Mouse (Mus musculus): ENCODE measurements around the gene Trim21. TPM values are rescaled to one million over a fixed set of nuclear protein-coding genes. Genes with fewer than 3 reads are reported as not detected.

The Trim21 gene
- total and polyA plus RNA-seq, 2 experiments from 2014 or later = 0.54 to 1.4 TPM

DNA sequence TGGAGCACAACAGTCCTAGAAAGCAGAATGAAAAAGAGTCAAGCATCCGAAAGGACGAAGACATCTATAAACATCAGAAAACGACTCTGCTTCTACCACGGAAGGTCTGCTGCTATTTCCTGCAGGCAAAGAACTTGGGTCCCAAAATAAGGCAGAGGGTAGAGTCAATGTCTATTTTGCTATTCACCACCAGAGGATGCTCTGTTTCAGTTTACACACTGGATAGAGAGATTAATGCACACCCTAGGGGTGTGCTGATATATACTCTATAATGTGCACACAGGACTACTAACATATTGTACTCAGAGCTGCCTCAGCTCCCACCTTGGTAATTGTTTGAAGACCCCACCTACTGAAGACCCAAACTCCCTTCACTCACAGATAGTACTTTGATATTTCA, 933 bp upstream of the Trim21 start:
- no peak for TF ChIP-seq CTCF (IDR thresholded peaks at IDR 0.05; ENCODE audit: low read depth)
- Histone ChIP-seq H3K27ac (no peak overlapping the region), H3K9ac (replicated peaks; ENCODE audit: low read length) (no peak overlapping the region), H3K36me3 (ENCODE audit: insufficient read depth, low read length) (no peaks in the 10 kb centered on the region), H3K9me3 (ENCODE audit: low read length) (no peaks in the 10 kb centered on the region), H3K27me3 (ENCODE audit: insufficient read depth, low read length) (no peaks in the 10 kb centered on the region), H3K4me3 (ENCODE audit: low read length) (no peak overlapping the region), H3K4me1 (ENCODE audit: insufficient read depth, low read length) (no peaks in the 10 kb centered on the region), H3K4me2 (ENCODE audit: low read depth, low read length) (no peak overlapping the region)
- DNase-seq (ENCODE audit: low spot score) (no peak), ATAC-seq (no peak)
- WGBS = 94% methylated on average over 4 of the region's 4 CpGs

DNA sequence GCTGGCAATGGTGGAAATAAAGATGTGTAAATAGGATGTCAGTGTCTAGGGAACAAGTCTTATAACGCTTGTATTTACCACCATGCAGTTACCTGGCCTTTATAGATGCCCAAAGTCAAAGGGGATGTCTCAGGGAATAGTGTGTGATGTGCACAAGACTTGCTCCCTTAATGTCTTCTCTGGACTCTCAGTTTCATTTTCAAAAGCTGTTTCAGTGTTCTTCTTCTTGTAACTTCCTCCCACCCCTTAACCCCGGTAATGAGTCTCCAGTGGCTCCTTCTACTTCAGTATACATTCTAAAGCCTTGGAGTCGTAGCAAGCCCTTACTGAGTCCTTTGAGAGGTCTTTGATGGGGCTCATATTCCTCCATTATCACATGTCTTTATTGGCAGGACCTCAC, 12.0 kb downstream of the Trim21 start:
- Histone ChIP-seq H3K9me3 (ENCODE audit: low read length) (no peaks in the 10 kb centered on the region), H3K27me3 (ENCODE audit: insufficient read depth, low read length) (no peaks in the 10 kb centered on the region), H3K36me3 (ENCODE audit: insufficient read depth, low read length) (no peaks in the 10 kb centered on the region), H3K4me3 (ENCODE audit: low read length) (no peak overlapping the region), H3K9ac (replicated peaks; ENCODE audit: low read length) (no peak overlapping the region), H3K4me2 (ENCODE audit: low read depth, low read length) (no peak overlapping the region), H3K27ac (no peak overlapping the region), H3K4me1 (ENCODE audit: insufficient read depth, low read length) (no peaks in the 10 kb centered on the region)
- DNase-seq (ENCODE audit: low spot score) (no peak), ATAC-seq (no peak)
- no peak for TF ChIP-seq CTCF (IDR thresholded peaks at IDR 0.05; ENCODE audit: low read depth)
- WGBS = 85% methylated on average over 3 of the region's 3 CpGs

DNA sequence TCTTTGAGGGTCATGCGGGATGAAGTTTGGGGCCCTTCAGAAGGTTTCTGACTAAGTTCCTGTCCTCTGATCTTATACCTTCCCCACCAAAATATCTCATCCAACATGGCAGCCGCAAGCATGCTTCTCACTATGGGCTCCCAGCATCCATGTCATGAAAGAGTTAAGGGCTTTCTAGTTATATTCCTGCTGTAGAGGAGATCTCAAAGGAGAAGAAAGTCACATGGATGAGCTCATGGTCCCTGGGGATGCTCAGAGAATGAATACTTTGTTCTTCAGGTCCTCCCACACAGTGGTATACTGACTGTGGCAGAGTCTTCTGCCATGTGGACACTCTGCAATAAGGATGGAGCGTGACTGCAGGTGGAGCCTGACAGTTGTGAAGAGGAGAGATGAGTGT, 15.7 kb downstream of the Trim21 start, which contains the start of gene Olfr549:
Gene Olfr549, plus strand, starts transcription at position 301 of the 400 bp plus-strand sequence.
- Histone ChIP-seq H3K9ac (replicated peaks; ENCODE audit: low read length) (no peak within 1 kb of the TSS), H3K27ac (no peak within 1 kb of the TSS), H3K9me3 (ENCODE audit: low read length) (no peaks in the 10 kb centered on the region), H3K36me3 (ENCODE audit: insufficient read depth, low read length) (no peaks in the 10 kb centered on the region), H3K4me1 (ENCODE audit: insufficient read depth, low read length) (no peaks in the 10 kb centered on the region), H3K4me3 (ENCODE audit: low read length) (no peak within 1 kb of the TSS), H3K4me2 (ENCODE audit: low read depth, low read length) (no peak within 1 kb of the TSS), H3K27me3 (ENCODE audit: insufficient read depth, low read length) (no peaks in the 10 kb centered on the region)
- WGBS = 81% methylated on average over 3 of the region's 3 CpGs
- no peak for ATAC-seq
- no peak for DNase-seq (ENCODE audit: low spot score)
- no peak for TF ChIP-seq CTCF (IDR thresholded peaks at IDR 0.05; ENCODE audit: low read depth)

DNA sequence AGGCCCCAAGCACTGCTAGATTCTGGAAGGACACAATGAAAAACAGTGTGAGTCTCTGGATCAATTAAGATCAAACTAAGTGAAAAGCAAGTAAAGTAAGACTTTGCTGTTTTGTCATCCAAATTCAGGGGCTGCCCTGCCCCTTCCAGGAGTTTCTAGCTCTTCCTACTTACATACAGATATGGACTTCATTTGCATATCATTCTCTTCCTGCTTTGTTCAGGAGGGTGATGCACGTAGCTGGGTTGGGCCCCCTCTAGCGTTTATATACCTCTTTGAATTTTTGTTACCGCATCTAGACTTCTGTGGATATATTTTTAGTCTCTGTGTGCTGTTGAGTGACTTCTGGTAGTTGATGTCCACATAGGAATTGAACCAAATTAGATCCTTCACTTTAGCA, 24.0 kb downstream of the Trim21 start:
- WGBS = 62% methylated on average over 3 of the region's 3 CpGs
- H3K36me3 ChIP-seq (ENCODE audit: insufficient read depth, low read length) = no peaks in the 10 kb centered on the region
- H3K27ac ChIP-seq = no peak overlapping the region
- DNase-seq (ENCODE audit: low spot score) (no peak), ATAC-seq (no peak)
- no peaks in the 10 kb centered on the region for H3K27me3 ChIP-seq (ENCODE audit: insufficient read depth, low read length)
- no peaks in the 10 kb centered on the region for H3K9me3 ChIP-seq (ENCODE audit: low read length)
- TF ChIP-seq CTCF (IDR thresholded peaks at IDR 0.05; ENCODE audit: low read depth) = no peak
- H3K4me3 ChIP-seq (ENCODE audit: low read length) = no peak overlapping the region
- no peak overlapping the region for H3K9ac ChIP-seq (replicated peaks; ENCODE audit: low read length)
- H3K4me1 ChIP-seq (ENCODE audit: insufficient read depth, low read length) = no peaks in the 10 kb centered on the region
- H3K4me2 ChIP-seq (ENCODE audit: low read depth, low read length) = no peak overlapping the region

DNA sequence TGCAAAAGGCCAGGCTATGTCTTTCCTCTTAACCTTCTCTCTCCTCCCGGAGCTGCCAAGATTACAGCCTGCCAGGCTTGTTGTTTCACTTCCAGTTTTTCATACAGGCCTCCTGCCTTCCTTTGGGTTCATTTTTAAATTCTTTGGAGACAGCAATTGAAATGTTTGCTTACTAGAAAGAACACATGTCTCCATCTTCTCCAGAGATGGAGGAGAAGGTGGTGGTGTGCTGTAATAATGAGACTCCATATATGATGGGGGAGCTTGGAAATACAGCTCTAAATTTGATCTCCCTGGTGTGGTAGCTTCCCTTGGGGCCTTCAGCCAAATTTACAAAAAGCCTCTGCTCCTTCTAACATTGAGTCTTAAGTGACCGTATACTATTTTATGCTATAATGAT, 24.7 kb downstream of the Trim21 start, which contains the start of gene Olfr548-ps1:
Gene Olfr548-ps1, plus strand, starts transcription at position 301 of the 400 bp plus-strand sequence.
- Histone ChIP-seq H3K27ac (no peak within 1 kb of the TSS), H3K9me3 (ENCODE audit: low read length) (no peaks in the 10 kb centered on the region), H3K27me3 (ENCODE audit: insufficient read depth, low read length) (no peaks in the 10 kb centered on the region), H3K4me3 (ENCODE audit: low read length) (no peak within 1 kb of the TSS), H3K4me2 (ENCODE audit: low read depth, low read length) (no peak within 1 kb of the TSS), H3K4me1 (ENCODE audit: insufficient read depth, low read length) (no peaks in the 10 kb centered on the region), H3K9ac (replicated peaks; ENCODE audit: low read length) (no peak within 1 kb of the TSS), H3K36me3 (ENCODE audit: insufficient read depth, low read length) (no peaks in the 10 kb centered on the region)
- WGBS = 88% methylated on average over 2 of the region's 2 CpGs
- DNase-seq (ENCODE audit: low spot score) (no peak), ATAC-seq (no peak)
- no peak for TF ChIP-seq CTCF (IDR thresholded peaks at IDR 0.05; ENCODE audit: low read depth)

DNA sequence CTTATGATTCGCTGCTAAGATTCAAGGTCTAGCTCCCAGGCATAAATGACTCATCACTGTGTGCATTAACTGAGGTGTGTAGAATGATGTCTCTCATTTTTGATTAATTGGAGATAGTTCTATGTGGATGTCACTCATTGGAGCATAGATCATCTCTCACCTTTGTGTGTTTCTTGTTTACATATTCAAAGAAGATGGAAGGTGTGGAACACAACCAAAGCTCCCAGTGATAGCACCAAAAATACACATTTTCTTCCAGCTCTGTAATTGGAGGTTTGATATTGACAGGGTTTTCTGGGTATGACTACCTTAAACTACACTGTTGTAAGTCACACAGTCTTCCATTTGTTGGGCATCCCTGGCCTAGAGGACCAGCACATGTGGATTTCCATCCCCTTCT, 30.8 kb downstream of the Trim21 start, which contains the start of gene Olfr547:
Gene Olfr547, plus strand, starts transcription at position 301 of the 400 bp plus-strand sequence.
- no peaks in the 10 kb centered on the region for H3K9me3 ChIP-seq (ENCODE audit: low read length)
- 81% methylated on average over 1 of the region's 1 CpGs for WGBS
- no peak within 1 kb of the TSS for H3K9ac ChIP-seq (replicated peaks; ENCODE audit: low read length)
- no peak for TF ChIP-seq CTCF (IDR thresholded peaks at IDR 0.05; ENCODE audit: low read depth)
- no peak within 1 kb of the TSS for H3K4me2 ChIP-seq (ENCODE audit: low read depth, low read length)
- no peaks in the 10 kb centered on the region for H3K27me3 ChIP-seq (ENCODE audit: insufficient read depth, low read length)
- no peaks in the 10 kb centered on the region for H3K4me1 ChIP-seq (ENCODE audit: insufficient read depth, low read length)
- no peak within 1 kb of the TSS for H3K27ac ChIP-seq
- no peak within 1 kb of the TSS for H3K4me3 ChIP-seq (ENCODE audit: low read length)
- no peak for DNase-seq (ENCODE audit: low spot score)
- no peak for ATAC-seq
- no peaks in the 10 kb centered on the region for H3K36me3 ChIP-seq (ENCODE audit: insufficient read depth, low read length)

DNA sequence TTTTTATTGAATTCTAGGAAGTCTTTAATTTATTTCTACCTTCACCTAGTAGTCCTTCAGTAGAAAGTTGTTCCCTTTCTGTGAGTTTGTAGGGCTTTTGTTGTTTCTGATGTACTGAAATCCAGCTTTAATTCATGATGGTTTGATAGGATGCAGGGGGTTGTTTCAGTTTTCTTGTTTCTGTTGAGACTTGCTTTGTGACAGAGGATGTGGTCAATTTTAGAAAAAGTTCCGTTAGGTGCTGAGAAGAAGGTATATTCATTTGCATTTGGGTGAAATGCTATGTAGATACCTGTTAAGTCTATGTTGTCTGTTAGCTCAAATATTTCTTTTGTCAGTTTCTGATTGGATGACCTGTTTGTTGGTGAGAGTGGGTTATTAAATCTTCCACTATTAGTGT, 36.2 kb downstream of the Trim21 start:
- Histone ChIP-seq H3K9me3 (ENCODE audit: low read length) (no peaks in the 10 kb centered on the region), H3K4me3 (ENCODE audit: low read length) (no peak overlapping the region), H3K27me3 (ENCODE audit: insufficient read depth, low read length) (no peaks in the 10 kb centered on the region), H3K4me1 (ENCODE audit: insufficient read depth, low read length) (no peaks in the 10 kb centered on the region), H3K4me2 (ENCODE audit: low read depth, low read length) (no peak overlapping the region), H3K9ac (replicated peaks; ENCODE audit: low read length) (no peak overlapping the region), H3K27ac (no peak overlapping the region), H3K36me3 (ENCODE audit: insufficient read depth, low read length) (no peaks in the 10 kb centered on the region)
- no peak for TF ChIP-seq CTCF (IDR thresholded peaks at IDR 0.05; ENCODE audit: low read depth)
- no peak for DNase-seq (ENCODE audit: low spot score)
- no peak for ATAC-seq
- 87% methylated on average over 1 of the region's 1 CpGs for WGBS

Measured in hindbrain, postnatal 0 days (tissue).